Mouse (Mus musculus) neutrophil, adult 65 days (primary cell): ENCODE results near the gene Wdr5. TPM values are rescaled to one million over a fixed set of nuclear protein-coding genes. Genes with fewer than 3 reads are reported as not detected.

ENCODE experiments used
- total RNA-seq: library from RNA; stranded (reverse); gene quantifications from 2 replicates; pipeline ENCODE4 v1.2.4, GENCODE M21; 2023

The Wdr5 gene
- total RNA-seq = 57.9 and 77.9 TPM in 2 replicates

DNA sequence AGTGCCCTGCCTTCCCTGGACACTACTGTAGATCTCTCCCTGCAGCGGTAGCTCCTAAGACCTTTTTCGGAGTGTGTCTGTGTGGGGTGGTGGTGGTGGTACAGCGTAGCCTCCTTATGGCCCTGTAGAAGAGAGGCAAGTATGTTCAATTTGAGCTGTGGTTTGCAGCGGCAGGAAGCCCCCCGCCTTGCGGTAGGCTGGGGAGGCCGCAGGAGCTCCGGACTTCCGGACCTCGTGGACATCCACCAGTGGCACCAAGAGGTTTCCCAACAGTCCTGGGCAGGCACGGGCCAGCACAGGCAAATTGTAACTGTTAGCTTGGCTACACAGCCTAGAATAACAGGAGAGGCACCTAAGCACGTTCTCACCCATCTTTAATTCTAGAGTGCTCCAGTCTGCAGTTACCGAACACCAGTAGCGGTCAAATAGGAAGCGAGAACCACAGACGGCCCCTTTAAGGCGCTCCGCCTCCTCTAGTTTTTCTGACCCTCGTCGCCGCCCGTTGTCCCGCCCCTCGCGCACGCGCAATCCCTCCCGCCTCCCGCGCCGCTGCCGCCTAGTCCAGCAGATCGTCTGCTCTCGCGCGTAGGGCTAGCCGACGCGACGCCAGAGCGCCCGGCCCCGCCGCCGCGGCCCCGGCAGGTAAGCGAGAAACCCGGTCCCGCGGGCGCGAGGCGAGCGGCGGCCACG is at the start of gene Wdr5:
Gene Wdr5, plus strand, starts transcription at position 519 of the 690 bp plus-strand sequence.

DNA sequence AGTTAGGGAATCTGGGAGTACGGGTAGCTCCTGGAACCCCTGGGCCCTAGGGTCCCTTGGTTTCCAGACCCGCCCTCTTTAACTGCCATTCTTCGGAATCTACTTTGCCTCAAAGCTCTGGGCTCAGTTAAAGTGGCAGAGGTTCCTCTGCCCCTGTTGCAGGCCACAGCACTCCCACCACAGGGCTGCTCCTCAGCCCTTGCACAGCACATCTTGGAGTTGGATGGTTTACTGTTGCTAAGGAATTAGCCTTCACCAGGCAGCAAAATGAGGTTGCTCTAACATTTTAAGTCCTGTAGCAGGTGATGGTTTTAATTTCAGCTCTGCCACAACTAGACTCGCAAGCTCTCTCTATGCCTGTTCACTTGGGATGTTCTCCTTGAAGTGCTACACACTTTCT is 7.4 kb upstream of the Wdr5 start, which contains the start of gene Brd3:
Gene Brd3, minus strand, starts transcription at position 101 of the 400 bp plus-strand sequence.

Other genes with a start within 250 kb of the Wdr5 start
- 6.9 and 7.9 TPM in 2 replicates for gene Vav2, start 88.1 kb upstream of the Wdr5 start, total RNA-seq
- 0.20 and 0.73 TPM in 2 replicates for gene Brd3os, start 72.8 kb upstream of the Wdr5 start, total RNA-seq
- gene Brd3, start 7.5 kb upstream of the Wdr5 start, total RNA-seq = 62.0 and 62.2 TPM in 2 replicates
- 28.1 and 36.6 TPM in 2 replicates for gene Rxra, start 161.3 kb downstream of the Wdr5 start, total RNA-seq